In genomic region chr3:135814665-135815064, GRCm38 (mm10) we compare ENCODE assay signal across 20 mouse cellular contexts.
"Had no signal": no experiment of that assay in that cellular context is flagged by ENCODE, and none has a peak within 500 bp of the region (broad histone marks: within the 10 kb centered on the region; RNA-seq: fewer than 3 reads in every experiment).

No protein-coding gene starts in this region.

- H3K4me2 ChIP-seq: liver, embryonic 13.5 days; lung, embryonic 14.5 days; midbrain, embryonic 12.5 days; midbrain, embryonic 15.5 days; neural tube, embryonic 12.5 days; neural tube, embryonic 15.5 days had no signal

- ATAC-seq: lung, postnatal 0 days; midbrain, embryonic 15.5 days had no signal

- H3K27ac ChIP-seq: kidney, postnatal 0 days; layer of hippocampus, adult 2 months; left cerebral cortex, adult 2 months; liver, embryonic 13.5 days; macrophage; midbrain, embryonic 12.5 days; midbrain, embryonic 15.5 days; neural tube, embryonic 12.5 days; neural tube, embryonic 15.5 days had no signal

- H3K27me3 ChIP-seq: liver, embryonic 13.5 days; midbrain, embryonic 12.5 days; midbrain, embryonic 15.5 days; neural tube, embryonic 12.5 days; neural tube, embryonic 15.5 days had no signal

- H3K4me3 ChIP-seq: layer of hippocampus, adult 2 months; left cerebral cortex, adult 2 months; liver, embryonic 13.5 days; midbrain, embryonic 12.5 days; midbrain, embryonic 15.5 days; neural tube, embryonic 12.5 days; neural tube, embryonic 15.5 days had no signal

- H3K9me3 ChIP-seq: liver, embryonic 13.5 days; midbrain, embryonic 12.5 days; midbrain, embryonic 15.5 days; neural tube, embryonic 12.5 days; neural tube, embryonic 15.5 days had no signal

- H3K4me1 ChIP-seq: midbrain, embryonic 12.5 days; midbrain, embryonic 15.5 days; neural tube, embryonic 12.5 days; neural tube, embryonic 15.5 days had no signal

- H3K36me3 ChIP-seq: liver, embryonic 13.5 days; midbrain, embryonic 12.5 days; midbrain, embryonic 15.5 days; neural tube, embryonic 12.5 days; neural tube, embryonic 15.5 days had no signal

- DNase-seq: kidney, adult 2 months; kidney, postnatal 25 days; layer of hippocampus, adult 9-11 months; layer of hippocampus, postnatal 36 days; liver, embryonic 13.5 days; lung, embryonic 14.5 days; right cerebral cortex, adult 18-20 months; right cerebral cortex, postnatal 14 days; thymus, adult 2 months; thymus, postnatal 14 days; thymus, postnatal 4 days had no signal

- H3K9ac ChIP-seq: liver, embryonic 13.5 days; lung, embryonic 14.5 days; midbrain, embryonic 12.5 days; midbrain, embryonic 15.5 days; neural tube, embryonic 12.5 days; neural tube, embryonic 15.5 days had no signal
